Mouse (Mus musculus) urinary bladder, postnatal 25 days (tissue): ENCODE data around the gene Sh3gl2.

ENCODE experiments used
- DNase-seq: peaks from one replicate; pipeline ENCODE4 v3.0.0; 2022; ENCODE audit warnings: low spot score

Sh3gl2 gene

DNA sequence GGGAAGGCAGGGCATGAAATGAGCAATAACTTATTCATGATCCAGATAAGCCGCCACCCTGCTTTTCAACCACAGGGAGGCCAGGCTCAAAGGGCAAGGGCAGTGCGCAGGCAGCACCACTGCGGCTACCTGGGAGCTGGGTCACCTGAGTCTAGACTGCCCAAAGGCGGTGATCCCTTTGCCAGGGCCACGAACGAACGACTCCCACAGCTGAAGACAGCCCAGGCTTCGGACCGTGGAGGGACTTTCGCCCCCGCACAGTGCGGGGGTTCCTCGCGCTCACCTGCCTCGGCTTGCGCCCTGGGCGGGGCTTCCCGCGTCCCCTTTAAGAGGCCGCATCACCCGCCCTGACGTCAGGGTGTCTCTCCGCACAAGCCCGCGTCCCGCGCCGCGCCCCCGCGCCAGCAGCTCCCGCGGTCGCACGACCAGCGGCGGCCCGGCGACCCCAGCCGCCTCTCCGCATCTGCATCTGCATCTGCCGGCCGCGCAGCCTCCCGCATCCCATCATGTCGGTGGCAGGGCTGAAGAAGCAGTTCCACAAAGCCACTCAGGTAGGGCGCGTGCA, at the start of gene Sh3gl2:
TSS of gene Sh3gl2 (plus strand) at position 56 of the 565 bp plus-strand sequence.
- peak; percentile 59 for DNase-seq

DNA sequence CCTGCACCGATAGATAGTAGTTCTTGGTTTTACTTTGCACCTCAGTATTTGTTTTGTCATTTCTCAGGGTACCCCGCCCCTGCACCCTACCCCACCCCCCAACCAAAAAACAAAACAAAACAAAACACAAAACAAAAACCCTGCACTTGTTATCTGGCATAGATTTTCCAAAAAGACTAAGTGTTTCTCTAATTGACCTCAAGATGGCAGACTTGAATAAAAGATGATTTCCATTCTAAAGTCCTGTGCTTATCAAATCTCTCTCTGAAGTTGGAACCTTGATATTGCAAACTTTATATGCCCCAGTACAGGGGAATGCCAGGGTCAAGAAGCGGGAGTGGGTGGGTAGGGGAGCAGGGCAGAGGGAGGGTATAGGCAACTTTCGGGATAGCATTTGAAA, 43.8 kb upstream of the Sh3gl2 start:
- DNase-seq = no peak

DNA sequence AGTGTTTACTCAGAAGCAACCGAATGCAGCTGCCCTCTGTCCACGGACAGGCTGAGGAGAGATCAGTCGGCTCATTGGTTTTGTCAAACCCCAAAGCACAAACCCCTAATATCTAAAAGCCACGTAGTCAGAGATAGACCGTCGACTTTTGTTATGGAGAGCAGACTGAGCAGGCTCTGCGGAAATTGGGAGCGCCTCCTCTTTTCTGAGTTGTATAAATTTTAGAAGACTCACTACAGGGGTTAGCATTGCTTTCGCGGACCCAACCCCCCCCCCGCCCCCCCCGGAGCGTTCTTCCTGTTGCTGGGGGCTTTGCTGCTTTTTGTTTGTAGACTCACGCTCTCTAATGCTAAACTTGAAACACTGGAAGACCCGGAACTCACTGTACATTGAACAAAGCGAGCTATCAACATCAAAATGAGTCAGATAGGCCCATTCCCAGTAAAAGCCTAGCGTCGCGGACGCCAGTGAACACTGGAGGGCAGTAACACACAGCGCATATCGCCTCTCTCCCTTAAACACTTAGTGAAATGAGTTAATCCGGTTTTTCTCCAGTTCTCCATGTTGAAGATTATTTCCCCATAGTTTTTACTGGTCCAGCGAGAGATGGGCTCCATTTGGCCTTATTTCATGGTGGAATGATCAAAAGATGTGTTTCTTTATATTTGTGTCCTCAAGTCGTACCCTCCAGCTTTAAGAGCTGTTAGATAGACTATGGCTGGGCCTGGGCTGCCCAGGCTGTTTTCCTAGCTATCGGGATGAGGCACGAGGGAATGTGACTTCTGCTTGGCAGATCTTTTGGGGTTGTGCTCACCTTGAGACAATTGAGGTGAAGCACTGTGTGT, 42.2 kb upstream of the Sh3gl2 start:
- DNase-seq = peak; percentile 38

DNA sequence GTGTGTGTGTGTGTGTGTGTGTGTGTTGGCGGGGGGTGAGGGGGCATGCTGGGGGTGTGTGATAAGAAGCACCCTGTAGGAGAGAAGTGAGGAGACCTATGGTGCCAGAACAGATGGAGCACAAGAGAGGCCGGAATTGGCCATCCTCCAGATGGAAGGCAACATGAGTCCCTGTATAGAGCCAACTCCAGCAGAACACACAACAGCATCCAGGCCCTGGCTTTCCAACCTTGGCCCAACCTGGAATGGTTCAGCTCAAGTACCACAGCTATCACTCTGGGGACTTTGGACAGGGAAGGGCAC, 41.7 kb upstream of the Sh3gl2 start:
- no peak for DNase-seq

DNA sequence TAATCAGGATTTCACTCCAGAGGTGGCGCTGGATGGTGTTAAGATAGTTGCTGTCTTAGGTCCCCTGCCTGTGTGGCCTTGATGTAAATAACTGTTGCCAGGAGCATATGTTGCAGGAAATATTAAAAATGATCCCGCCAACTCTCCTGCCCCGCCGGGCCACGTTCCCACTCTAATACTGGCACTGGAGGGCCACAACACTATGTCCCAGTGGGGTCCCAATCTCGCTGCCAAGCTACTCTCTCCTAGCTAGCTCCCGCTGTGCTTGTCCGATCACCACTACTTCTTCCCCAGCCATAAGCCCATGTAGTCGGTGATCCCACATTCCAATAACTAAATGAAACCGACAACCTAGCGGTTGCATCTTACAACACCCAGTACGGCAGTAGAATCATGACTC, 36.9 kb upstream of the Sh3gl2 start:
- no peak for DNase-seq

DNA sequence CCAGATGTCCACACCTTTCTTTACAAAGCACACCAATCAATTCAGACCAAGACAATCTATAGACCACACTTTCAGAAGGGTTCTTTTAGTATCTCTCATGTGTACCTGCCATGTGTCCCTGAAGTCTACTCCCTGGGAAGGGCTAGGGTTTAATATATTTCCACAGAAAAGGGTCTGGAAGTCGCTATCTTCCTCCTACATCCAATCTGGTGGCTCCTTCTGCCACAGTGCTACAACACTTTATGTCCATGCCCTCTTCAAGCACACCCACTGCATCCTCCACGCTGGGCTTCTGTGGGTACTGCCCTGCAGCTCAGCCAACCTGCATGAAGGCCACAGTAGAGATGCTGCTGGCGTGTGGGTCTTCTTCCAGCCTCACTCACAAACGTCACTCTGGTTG, 29.5 kb upstream of the Sh3gl2 start:
- DNase-seq = no peak

DNA sequence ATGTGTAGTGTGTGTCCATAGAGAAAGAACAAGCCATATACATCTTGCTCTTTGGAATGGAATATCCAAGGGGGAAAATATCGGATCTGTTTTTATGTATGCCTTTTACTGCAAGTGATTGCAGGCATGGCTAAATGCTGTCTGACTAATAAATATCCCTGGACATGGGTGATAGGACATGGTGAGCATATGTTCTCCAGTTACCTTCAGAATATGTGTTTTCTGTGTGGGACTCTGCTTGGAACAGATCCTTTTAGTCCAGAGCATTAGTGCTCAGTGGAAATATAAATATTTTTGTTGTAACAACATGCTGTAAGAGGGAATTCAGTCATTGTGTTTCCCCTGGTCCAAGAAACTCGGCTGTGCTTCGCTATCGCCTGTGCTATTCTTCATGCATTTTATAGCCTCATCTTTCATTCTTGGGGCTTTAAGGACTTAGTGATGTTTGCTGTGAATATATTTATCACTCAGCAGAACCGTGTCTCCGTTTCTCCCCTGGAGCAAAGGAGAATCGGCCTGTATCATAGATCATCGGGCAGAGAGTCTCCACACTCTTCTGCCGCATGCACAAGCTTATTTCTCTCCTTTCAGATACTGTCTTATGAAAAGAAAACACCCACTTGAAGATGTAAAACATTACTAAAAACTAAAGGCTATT, 26.4 kb upstream of the Sh3gl2 start:
- no peak for DNase-seq

DNA sequence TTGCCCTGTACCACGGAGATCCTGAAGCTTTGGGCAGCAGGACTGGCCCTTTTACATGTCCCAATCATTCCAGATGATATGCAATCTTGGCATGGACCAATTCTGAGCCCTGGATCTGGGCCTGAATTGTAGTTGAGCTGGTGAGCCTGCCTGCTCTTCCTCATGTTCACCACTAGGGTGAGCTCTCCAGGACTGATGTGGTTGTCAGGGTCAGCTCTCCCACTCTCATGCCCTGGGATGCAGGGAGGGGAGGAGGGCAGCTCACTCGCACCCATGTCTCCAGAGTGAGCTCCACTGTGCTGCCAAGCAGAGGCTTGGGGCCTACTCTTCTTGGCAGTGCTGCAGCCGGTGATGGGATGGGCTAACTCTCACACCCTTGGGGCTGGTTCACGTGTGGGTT, 18.9 kb upstream of the Sh3gl2 start:
- no peak for DNase-seq

DNA sequence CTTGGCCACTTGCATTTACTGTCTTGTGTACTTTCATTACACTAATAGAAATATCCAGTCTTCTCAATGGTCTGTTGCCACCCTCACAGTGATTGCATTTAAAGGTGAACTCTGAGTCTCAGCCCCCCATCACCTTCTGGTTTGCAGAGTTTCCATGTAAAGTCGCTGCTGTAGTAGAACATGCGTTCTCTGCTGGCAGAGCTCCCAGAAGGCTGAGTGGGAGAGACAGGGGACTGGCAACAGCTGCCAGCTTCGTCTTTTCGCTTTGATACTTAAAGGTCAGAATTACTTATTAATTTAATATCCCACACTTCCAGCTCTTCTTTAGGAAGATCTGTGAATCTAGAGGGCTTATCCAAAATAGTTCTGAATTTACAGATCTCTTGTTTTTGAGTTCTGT, 8.7 kb upstream of the Sh3gl2 start:
- no peak for DNase-seq

DNA sequence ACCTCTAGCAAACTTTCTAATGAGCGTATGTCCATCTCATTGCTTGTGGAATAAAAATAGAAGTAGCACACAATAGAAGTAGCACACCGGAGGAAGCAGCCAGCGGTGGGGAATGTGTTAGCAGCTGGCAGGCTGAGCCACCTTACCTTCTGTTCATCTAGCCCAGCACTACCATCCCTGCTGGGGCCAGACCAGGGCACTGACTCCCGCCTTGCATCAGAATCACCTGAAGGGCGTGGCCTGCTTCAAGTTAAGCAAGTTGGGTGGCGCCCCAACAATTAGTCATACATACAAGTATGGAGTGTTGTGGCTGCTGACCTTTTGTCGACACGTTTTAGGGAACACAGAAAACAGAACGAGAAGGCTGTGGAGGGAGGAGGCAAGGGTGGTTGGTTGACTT, 6.5 kb upstream of the Sh3gl2 start:
- peak; percentile 31 for DNase-seq

DNA sequence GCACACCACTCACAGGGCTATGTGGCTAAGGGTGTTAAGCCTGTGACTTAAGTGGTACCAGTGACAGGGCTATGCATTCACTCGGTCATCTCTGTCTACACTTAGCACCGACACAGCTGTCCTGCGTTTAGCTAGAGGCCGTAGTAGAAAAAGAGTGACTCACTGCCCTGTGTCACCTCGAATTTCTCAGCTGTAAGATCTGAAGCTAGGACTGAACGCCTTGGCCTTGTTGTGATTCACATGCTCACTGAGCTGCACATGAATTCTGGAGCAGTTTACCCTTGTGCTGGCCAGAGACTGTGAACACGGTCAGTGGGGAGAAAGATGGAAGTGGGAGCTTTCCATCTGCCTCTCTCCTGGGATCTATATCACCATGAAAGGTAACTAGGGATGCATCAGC, 2.3 kb upstream of the Sh3gl2 start:
- no peak for DNase-seq

DNA sequence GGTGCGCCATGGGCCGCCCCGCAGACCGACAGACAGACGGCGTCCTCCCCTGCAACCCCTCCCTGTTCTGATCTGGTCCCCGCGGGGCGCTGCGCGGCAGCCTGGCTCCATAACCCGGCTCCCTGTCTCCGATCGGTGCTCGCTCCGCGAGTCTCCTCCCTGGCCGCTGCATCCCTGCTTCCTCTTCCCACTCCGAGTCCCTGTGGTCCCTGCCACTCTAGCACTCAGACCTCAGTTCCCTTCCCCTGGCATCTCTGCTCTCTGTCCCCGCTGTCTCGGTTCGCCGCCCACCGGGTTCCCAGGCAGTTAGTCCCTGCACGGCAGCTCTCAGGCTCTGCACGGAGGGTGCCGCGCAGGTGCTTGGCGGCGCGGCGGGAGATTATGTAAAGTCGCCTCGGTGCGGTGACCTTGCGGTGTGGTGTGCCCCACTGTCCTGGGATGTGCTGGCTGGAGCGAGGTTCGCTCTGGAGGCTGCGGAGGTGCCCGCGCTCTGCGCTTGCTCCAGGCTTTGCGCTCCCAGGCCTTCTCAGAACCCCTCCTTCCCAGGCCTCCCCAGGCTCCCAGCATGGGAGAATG, 798 bp downstream of the Sh3gl2 start:
- DNase-seq = no peak

DNA sequence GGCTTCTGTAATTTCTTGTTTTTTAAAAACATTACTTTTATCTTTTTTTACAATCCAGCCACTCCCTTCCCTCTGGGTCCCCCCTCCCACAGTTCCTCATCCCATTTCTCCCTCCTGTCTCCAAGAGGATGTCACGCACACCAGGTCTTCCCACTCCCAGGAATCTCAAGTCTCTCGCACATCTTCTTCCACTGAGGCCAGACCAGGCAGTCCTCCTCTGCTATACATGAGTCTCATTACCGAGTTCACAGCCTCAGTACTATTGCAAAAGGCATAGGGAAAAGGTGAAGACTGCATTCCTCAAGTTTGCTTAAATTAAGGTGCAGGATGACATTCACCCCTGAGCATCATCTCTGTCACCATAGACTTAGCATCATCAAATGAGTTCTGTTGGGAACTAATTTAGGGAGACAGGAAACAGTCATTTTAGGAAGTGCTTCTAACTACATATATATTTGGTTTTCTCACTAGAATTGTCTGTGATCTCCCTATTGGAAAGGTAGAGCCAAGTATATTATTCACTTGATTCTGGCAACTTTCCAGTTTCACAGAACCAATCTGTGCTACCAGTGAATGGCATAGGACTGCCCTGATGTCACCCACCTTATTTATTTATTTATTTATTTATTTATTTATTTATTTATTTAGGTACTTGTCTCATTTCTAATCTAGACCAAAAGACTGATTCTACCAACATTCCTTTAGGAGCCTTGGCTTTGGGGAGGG, 1.9 kb downstream of the Sh3gl2 start:
- DNase-seq = no peak

DNA sequence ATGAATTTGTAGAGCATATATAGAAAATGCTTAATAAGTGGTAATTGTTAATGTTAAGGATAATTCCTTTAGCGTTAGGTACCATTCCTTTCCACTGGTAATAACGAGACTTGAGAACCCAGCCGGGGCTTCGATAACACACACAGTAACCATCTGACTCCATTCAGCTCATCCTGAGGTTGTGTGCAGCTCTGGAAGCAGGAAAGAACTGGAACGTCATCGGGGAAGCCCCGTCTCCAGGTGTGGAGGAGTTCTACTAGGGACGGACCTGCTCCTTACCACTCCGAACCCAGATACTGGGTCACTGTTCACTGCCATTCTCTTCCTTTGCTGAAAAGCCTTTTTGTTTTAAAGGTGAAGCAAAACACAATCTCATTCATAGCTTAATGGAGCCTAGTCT, 2.6 kb downstream of the Sh3gl2 start:
- no peak for DNase-seq

DNA sequence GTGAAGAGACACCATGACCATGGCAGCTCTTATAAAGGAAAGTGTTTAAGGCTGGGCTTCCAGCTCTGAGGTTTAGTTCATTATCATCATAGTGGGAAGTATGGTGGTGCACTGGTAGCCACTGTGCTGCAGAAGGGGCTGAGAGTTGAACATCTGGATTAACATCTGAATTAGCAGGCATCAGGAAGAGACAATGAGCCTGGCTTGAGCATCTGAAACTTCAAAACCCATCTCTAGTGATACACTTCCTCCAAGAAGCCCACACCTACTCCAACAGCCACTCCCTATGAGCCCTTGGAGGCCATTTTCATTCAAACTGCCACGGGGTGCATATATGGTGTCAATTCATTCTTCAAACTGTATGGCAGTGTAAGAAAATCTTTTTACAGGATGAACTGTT, 3.6 kb downstream of the Sh3gl2 start:
- DNase-seq = no peak

DNA sequence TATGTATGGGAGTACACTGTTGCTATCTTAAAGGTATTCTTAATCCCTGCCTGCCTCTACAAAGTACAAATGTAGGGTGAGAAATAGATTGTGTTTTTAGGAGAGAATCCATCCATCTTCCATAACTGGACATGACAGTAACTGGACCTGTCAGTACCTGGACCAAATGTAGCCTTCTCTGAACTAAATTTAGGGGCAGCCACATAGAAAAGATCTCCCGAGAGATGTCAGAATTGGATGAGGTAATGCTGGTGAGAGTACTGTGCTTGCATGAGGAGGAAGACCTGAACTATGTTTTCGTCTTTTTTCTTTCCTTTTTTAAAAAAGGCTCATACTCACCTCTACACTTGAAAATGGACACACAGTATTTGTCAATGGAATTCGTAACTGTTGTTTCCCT, 6.0 kb downstream of the Sh3gl2 start:
- no peak for DNase-seq

DNA sequence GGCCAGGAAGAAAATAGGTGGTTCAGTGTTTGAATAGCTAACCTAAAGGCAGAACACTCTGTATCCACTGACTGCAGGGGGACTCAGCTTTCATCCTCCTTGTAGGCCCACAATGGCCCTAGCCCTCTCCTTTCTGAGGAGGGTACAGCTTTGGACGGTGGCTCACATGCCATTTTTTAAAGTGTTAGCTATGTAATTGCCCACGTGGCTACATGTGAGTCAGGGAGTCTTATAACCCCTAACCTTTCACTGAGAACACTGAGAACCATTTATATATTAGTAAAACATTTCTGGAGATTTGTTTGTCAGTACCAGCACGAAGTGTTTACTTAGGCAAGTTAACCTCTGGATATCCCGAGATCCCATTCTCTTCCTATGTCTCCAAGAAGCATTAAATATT, 12.1 kb downstream of the Sh3gl2 start:
- no peak for DNase-seq

DNA sequence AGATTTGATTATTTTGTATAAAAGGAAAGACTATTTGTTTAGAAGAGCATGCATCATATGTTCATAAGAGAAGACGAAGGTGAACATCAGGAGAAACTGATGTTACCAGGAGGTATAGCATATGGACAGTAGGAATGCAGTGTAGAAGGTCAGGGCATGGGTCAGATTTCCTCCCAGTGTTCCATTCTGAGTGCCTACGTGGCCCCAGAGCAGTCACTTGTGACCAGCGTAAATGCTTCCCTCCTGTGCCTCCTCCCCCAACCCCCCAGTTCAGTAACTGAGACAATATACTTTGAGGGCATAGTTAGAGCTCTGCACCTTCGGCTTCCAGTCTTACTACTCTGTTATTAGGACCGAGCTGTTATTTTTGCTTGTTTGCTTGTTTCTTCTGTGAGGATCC, 17.8 kb downstream of the Sh3gl2 start:
- DNase-seq = no peak

DNA sequence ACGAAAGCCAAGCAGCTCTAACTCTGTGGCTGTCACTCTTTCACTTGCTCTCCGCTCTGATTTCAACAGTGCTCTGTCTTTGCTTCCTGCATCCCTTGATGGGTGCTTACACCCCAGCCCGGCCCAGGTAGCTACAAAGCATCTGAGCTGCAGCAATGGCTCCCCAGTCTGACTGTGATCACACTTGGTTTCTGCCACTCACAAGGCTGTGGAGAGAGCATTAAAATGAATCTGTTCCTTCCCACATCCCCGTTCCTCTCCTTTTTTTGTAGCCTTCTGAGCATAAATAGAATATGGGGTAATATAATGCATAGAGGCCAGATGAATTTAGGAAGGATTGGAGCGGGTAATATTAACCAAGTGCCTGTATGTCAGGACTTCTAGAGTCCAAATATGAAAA, 21.8 kb downstream of the Sh3gl2 start:
- no peak for DNase-seq

DNA sequence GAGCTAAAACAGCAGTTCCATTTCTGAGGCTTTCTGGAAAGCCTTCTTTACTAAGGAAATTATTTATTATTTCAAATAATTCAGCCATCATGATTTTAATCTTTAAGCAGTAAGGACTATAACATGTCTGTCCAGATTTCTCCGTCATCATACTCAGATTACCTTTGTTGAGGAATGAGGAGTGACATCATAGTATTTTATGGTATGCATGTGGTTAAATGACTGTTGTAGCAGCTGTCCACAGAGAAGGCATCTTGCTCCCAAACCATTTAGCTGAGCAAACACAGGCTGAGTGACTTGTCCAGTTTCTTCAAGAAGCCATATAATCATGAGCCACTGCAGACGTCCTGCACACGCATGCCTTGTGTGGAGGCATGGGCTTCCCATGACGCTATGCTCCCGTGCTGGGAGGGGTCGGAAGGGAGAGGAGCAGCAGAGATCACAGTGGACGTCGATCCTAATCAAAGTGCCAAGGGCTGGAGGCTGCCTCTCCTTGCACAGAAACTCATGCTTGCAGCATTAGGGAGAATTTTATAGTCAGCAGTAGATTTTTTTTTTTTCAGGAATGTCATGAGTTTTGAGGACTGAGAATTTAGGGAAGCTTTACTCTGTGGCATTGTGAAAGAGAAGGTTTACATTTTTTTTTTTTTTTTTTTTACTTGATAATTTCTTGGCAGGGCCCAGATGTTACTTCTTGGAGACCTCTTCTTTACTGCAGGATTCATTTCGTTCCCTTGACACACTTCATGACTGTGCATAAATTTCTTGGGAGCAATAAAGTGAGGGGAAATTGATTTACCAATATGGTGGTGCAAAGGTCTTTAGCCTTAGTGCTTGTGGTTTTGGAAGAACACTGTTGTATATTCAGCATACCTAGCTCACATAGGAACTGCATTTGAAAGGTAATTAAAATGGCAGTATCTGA, 23.0 kb downstream of the Sh3gl2 start:
- no peak for DNase-seq

DNA sequence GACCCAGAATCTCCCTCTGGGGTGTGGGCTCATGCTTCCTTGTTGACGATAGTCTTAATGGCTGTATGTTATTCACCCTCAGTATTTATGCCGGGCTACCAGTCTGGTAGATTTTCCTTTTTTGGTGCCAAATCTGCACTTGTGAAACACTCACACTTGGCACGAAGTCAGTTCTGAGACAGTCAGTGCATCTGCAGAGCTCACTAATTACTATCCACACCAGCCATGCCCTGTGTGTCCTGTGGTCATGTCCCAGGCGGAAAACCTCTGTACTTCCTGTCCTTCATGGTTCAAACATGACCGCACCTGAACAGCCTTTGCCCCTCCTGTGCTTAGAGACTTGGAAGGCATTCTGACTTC, 23.6 kb downstream of the Sh3gl2 start:
- no peak for DNase-seq
